Comparison of ENCODE assay signal across 8 mouse cellular contexts in genomic region chr9:14613308-14614204, GRCm38 (mm10). TPM values are rescaled to one million over a fixed set of nuclear protein-coding genes. Genes with fewer than 3 reads are reported as not detected.
DNase-seq lines count a peak whose midpoint lies in the region; ATAC-seq and TF ChIP-seq lines count a peak whose summit lies in the region.

No protein-coding gene starts in this region.

- TF ChIP-seq CTCF in spleen, adult 2 months (IDR thresholded peaks at IDR 0.05; ENCODE audit: extremely low read depth, insufficient read depth, insufficient read length, insufficient replicate concordance): no peak

- H3K4me3 ChIP-seq in spleen, adult 2 months (ENCODE audit: extremely low read depth, insufficient read depth, insufficient read length): peak overlapping the region; percentile 43; the same call in 1 of the 2 replicates
- H3K4me3 ChIP-seq in limb, embryonic 12.5 days (replicated peaks): peak overlapping the region; percentile 90

- H3K27ac ChIP-seq in spleen, adult 2 months (ENCODE audit: insufficient read depth, low read length): peak overlapping the region; percentile 61; the same call in 1 of the 2 replicates
- H3K27ac ChIP-seq in limb, embryonic 12.5 days: peak overlapping the region; percentile 95

- H3K27me3 ChIP-seq in spleen, adult 2 months (ENCODE audit: control insufficient read depth, insufficient read depth, low read length): peaks cover 9% of the 10 kb centered on the region; the same call in 1 of the 2 replicates
- H3K27me3 ChIP-seq in limb, embryonic 12.5 days: no peaks in the 10 kb centered on the region

- H3K9ac ChIP-seq in limb, embryonic 12.5 days (replicated peaks): peak overlapping the region; percentile 99

- no peaks in the 10 kb centered on the region for H3K4me1 ChIP-seq in spleen, adult 2 months (ENCODE audit: control insufficient read depth, insufficient read depth, insufficient read length)
- H3K4me1 ChIP-seq in limb, embryonic 12.5 days (replicated peaks): peaks cover 56% of the 10 kb centered on the region

- no peaks in the 10 kb centered on the region for H3K9me3 ChIP-seq in limb, embryonic 12.5 days

- peak overlapping the region; percentile 80 for H3K4me2 ChIP-seq in limb, embryonic 12.5 days

- 20% methylated on average over 15 of the region's 15 CpGs for WGBS in spleen, adult 2 months
- 4% methylated on average over 15 of the region's 15 CpGs for WGBS in limb, embryonic 12.5 days

- no peak for ATAC-seq in limb, embryonic 12.5 days (ENCODE audit: insufficient number of reproducible peaks, insufficient read depth, low FRiP score, low TSS enrichment, low read depth)

- TF ChIP-seq POLR2A in spleen, adult 2 months (IDR thresholded peaks at IDR 0.05; ENCODE audit: low read depth, low read length): no peak

- H3K36me3 ChIP-seq in spleen, adult 2 months (ENCODE audit: control insufficient read depth, insufficient read depth, low read length): no peaks in the 10 kb centered on the region
- H3K36me3 ChIP-seq in limb, embryonic 12.5 days: no peaks in the 10 kb centered on the region

- DNase-seq in spleen, adult 2 months (ENCODE audit: low read depth in 1 of 2, low spot score in 2 of 2): no peak
- DNase-seq in spleen, adult 12 weeks (ENCODE audit: low spot score): no peak
- peak; percentile 21 for DNase-seq in forelimb bud, embryonic 11.5 days (ENCODE audit: low read depth, low spot score)
- peak; percentile 30 for DNase-seq in retina, embryonic 14.5 days (ENCODE audit: low spot score)
- DNase-seq in Muller cell, postnatal 12 days (ENCODE audit: inconsistent ontology term): no peak
- no peak for DNase-seq in right cerebral cortex, adult 2 months (ENCODE audit: low spot score in 2 of 2)
- DNase-seq in thymus, postnatal 14 days: no peak

RNA-seq across cellular contexts. Expression of gene Amotl1, which starts 31.3 kb away (rescaled TPM):
- 6.7 and 7.0 TPM in 2 replicates for polyA plus RNA-seq in spleen, adult 2 months (2012; rRNA removed)
- polyA plus RNA-seq in limb, embryonic 12.5 days (2016; fragmentation: Nextera tagmentation; extraction: Ambion mirVana): 33.3 and 34.8 TPM in 2 replicates

Comparison
In these comparisons a context has a peak if more than half of its experiments do, and no peak if none do; other contexts are left out.
1. DNase-seq: peak in forelimb bud, embryonic 11.5 days (single experiment) and retina, embryonic 14.5 days (single experiment); none in spleen, adult 2 months (0 of 2), spleen, adult 12 weeks (single experiment), Muller cell, postnatal 12 days (single experiment), right cerebral cortex, adult 2 months (0 of 2) and thymus, postnatal 14 days (single experiment).